Mouse (Mus musculus) yolk sac, embryonic 10.5 days (tissue): Measurements from ENCODE around the gene Mdga1.
"Not testable (repeated sequence)": the region's sequence is repeated elsewhere in the genome, so short reads cannot be mapped to it uniquely, and the experiment has no call there.

Experiments used
- DNase-seq: peaks from one replicate; pipeline ENCODE4 v3.0.0-alpha.2; 2017; ENCODE audit warnings: low spot score

The Mdga1 gene

DNA sequence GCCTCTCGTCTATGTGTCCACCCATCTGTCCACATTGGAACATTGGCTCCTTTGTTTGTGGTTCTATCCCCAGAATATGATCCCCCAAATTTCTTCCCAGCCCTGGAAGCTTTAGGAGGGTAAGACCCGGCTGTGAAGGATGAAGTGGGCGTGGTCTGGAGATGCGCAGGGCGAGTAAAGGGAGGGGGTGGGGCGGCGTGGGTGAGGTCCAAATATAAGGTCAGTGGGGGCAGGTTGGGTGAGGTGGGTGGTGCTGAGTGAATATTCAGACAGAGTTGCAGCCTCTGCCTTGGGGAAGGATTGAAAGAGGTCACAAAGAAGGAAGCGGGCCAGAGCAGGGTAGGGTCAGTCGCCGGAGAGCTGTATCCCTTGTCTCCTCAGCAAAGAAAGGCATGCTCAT, 171.7 kb downstream of the Mdga1 start:
- DNase-seq, result no peak

DNA sequence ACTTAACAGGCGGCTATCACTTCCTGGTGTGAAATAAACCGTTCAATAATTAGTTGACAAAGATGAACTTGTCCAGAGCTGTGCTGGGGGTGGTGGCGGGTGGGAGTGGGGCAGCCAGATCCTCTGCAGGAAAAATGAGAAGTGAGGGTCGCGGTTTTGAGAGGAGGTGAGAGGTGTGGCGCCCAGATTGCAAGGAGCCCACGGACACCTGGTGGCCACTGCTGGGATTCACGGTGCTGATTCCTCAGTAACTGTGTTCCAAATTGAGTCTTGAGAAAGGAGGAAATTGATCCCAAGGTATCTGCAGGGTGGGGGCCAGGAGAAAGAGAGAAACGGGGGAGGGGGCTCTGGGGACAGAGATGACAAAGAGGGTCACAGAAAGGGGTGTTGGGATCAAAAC, 173.1 kb downstream of the Mdga1 start:
- DNase-seq, result no peak

DNA sequence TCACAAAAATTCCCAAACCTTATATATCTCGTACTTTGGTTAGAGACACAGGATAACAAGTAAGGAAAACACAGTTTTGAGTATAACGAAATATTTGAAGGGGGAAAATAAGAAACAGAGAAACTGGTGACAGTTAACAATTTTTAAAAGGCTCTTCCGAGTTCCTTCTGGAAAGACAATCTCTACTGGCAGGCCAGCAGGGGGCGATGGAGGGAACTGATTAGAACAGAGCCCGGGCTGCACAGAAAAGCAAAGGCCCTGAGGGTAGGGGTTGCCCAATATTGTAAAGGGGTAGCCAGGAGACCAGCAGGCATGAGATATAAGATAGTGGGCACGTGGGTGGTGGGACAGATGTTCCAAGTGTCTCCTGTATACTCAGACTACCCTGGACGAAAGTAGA, 173.8 kb downstream of the Mdga1 start:
- DNase-seq, result peak; percentile 52

DNA sequence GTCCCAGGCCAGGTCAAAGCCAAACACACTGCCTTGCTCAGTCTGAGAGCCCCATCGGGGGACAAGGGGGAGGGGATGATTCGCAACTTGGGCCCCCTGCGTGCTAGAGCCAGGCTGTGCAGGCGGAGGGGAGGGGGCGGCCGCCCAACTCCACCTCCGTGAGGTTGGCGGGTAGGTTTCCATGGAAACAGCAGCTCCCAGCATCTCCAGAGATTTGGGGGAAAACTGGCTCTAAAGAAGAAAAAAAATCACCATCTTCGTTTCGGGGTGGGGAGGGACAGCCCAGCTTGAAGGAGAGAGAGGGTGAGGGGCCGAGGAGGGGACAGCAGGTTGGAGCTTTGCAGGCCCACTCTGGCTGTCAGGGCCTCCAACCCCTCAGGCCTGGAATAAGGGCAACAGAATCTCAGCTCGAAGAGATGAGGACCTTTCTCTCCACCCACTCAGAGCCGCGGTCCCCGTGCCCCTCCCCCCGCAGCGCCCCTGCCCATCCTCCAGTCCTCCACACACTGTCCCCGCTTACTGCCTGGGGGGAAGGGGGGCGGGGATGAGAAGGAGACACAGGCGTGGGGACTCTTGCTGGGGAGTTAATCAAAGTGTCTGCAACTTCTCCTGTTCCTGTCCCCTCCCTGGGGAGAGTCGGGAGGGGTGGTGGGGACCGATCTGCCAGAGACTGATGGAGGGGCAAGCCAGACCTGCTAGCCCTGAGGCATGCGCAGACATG, 174.7 kb downstream of the Mdga1 start:
- peak; percentile 18 for DNase-seq

DNA sequence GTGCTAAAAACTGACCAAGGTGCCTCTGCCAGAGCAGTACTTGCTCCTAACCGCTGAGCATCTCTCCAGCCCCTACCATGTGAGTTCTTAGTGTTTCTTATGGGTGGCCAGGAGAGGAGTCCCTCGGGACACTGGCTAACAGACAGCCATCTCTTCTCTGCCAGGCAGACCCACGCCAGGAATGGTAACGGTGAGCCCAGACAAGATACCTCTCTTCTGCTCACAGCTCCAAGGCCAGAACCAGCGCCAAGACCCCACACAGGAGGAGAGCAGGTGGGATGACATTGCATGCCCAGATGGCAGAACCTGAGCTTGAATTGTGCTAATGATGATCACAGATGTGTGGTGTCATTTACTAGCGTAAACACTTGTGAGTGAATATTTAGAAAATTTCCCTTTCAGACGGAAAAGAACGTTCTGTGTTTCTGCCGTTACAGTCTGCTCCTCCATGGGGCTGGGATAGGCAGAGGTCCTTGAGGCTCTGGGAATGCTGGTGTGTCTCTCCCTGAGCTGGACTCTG, 178.3 kb downstream of the Mdga1 start:
- DNase-seq, result no peak

DNA sequence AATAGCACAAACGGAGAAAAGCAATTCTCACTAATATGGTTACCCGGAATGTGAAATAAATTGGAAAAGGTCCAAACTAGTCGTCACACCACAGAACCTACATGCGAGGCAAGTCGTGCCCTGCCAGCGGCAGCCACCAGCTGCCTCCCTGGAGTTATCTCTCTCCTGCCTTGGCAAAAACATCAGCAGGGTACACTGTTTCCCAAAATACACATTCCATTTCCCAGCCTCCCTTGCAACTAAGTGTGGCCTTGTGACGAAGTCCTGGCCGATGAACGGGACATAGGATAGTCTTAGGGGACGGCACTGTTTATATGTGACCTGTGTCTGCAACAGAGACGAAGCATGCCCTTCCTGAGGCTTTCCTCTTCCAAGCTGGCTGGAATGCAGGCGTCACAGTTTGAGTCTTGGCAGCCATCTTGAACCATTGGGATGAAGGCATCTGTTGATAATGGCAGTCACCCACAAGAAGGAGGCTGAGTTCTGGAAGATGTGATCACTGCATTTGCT, 179.6 kb downstream of the Mdga1 start:
- DNase-seq, result no peak

DNA sequence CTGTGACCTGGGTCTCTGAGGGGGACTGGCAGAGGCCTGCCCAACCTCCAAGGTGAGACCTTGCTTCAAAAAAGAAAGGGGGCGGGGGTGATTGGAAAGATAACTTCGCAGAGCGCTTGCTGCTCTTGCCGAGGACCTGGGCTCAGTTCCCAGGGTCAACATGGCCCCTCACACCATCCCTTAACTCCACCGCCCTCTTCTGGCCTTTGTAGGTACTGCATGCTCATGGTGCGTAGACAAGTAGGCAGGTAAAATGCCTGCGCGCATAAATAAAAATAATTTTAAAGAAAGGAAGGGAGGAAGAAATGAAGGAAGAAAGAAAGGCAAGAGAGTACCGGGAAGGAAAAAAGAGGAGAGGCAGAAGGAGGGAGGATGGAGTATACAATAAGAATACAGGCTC, 180.2 kb downstream of the Mdga1 start:
- no peak for DNase-seq

DNA sequence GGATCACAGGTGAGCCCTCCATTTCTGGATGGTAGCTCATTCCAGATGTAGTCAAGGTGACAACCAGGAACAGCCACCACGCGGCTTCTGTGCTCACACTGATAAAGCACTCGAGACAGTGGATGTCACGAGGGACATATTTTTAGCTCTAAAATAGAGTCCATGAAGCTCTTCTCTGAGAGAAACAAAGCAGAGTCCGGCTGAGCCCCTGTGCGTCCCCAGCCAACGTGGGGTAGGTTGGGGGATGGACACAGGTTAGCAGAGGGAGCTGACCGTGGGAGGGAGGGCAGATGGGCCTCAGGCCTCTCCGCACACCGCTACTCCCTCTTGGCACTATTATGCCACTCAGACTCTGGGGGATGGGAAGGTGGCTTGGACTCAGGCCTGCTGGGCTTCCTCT, 181.3 kb downstream of the Mdga1 start:
- no peak for DNase-seq

DNA sequence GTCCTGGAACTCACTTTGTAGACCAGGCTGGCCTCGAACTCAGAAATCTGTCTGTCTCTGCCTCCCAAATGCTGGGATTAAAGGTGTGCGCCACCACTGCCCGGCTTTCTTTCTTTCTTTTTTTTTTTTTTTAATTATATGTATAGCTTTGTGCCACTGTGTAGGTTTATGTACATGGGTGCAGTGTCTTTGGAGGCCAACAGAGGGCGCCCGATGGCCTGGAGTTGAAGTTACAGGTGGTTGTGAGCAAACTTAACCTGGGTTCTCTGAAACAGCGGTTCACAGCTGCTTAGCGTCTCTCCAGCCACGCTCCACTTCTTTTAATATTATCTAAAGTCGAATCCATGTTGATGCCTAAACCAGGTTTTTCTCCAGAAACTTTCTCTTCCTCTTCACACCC, 185.1 kb downstream of the Mdga1 start:
- no peak for DNase-seq

DNA sequence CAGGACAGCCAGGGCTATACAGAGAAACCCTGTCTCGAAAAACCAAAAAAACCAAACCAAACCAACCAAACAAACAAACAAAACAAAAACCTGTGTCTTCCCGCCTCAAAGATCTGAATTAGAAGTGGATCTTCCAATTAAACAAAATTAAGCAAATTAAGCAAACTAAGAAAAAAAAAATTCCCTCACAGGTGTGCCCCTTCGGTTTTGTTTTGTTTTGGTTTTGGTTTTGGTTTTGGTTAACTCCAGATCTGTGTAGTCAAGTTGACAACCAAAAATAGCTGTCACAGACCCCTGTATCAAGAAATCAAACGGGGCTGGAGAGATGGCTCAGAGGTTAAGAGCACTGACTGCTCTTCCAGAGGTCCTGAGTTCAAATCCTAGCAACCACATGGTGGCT, 188.4 kb downstream of the Mdga1 start:
- DNase-seq, result not testable (repeated sequence)

DNA sequence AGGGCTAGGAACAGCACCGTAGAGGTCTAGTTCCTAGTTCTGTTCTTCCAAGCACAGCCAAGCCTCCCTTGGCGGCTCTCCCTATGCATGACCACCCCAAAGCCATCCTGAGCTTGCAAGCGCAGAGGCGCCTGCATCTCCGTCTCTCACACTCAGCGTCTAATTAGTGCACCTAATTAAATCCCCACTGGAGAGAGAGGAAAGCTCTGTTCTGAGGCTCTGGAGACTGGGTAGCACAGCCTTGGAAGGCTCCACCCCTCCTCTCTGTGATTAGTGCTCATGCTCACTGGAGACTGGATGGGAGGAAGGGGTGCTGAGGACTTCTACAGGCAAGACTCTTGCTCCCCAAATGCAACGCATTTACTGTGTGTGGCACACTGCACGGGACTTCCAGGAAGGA, 191.9 kb downstream of the Mdga1 start:
- no peak for DNase-seq
